Mouse (Mus musculus): Measurements from ENCODE around the gene Dguok.

DNA sequence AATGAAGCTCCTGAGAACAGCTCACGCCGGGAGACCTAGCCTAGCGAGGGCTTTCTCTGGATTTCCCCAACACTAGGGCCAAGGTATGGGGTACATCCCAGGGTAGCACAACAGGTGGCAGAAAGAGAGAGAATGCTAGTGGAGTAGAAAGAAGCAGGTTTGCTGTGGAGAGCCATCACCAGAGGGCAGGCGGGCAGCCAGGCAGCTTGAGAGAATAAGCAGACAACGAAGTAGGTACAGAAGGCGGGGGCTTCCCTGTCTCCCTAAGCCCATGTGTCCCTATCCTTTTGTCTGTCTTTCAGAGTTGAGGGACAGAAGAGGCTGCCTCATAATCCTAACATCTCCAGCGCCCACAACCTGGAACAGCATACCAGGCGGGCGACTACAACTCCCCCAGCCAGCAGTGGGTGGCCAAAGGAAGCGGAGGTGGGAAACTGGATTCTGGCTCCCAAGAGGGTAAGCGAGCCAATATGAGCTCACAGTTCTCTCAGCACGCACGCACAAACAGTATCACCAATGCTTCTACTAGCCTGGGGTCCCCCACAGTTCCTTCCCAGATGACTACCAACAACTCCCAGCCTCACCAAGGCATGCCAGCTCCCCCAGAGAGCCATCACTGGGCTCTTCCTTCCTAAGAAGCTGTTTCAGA lies 67.5 kb downstream of the Dguok start:
- TF ChIP-seq POLR2A (IDR thresholded peaks at IDR 0.05; ENCODE audit: control insufficient read depth, low read depth, low read length) (no peak), CTCF (IDR thresholded peaks at IDR 0.05; ENCODE audit: control insufficient read depth, insufficient read depth, insufficient replicate concordance, low read depth, low read length) (no peak)
